Mouse (Mus musculus): Measurements from ENCODE around the gene Gm7735.
"Not testable (repeated sequence)": the region's sequence is repeated elsewhere in the genome, so short reads cannot be mapped to it uniquely, and the experiment has no call there.

Gene Gm7735

DNA sequence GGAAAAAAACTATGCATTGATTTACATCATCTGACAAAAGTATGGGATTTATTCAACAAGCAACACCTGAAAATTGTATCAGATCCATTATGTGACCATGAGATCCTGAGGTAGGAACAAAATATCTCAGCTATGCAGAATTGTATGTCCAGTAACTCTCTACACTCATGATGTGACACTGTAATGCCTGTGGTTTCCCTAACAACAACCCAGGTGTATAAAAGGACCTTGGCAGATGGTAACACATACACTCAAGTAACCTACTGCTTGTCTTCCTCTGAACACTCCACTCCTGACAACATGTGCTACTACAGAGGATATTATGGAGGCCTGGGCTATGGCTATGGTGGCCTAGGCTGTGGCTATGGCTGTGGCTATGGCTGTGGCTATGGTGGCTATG is at the start of gene Gm7735:
TSS of gene Gm7735 (plus strand) at position 301 of the 400 bp plus-strand sequence.
- DNase-seq (ENCODE audit: low spot score in 2 of 2), result not testable (repeated sequence)

DNA sequence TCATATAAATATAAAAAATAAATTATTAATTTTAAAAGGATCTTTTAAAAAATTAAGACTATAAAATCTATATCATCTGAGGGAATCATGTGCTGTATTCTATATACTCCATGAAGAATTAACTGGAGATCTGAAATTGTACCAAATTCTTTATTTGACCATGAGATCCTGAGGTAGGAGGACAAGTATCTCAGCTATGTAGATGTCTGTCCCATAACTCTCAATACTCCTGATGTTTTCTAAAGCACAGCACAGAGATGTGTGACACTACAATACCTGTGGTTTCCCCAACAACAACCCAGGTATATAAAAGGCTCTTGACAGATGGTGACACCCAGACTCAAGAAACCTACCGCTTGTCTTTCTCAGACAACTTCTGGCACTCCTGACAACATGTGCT is 28.7 kb upstream of the Gm7735 start, which contains the start of gene Gm6358:
TSS of gene Gm6358 (plus strand) at position 301 of the 400 bp plus-strand sequence.
- DNase-seq (ENCODE audit: low spot score in 2 of 2), result no peak

DNA sequence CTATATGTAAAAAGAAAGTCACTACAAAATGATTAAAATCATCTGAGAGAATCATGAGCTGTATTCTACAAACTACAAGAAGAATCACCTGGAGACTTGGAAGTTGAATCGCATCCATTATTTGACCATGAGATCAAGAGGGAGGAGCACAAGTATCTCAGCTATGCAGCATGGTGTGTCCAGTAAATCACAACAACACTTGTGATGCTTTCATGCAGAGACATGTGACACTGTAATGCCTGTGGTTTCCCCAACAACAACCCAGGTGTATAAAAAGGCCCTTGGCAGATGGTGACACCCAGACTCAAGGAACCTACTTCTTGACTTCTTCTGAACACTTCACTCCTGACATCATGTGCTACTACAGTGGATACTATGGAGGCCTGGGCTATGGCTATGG is 18.5 kb upstream of the Gm7735 start, which contains the start of gene Gm10061:
TSS of gene Gm10061 (plus strand) at position 301 of the 400 bp plus-strand sequence.
- DNase-seq (ENCODE audit: low spot score in 2 of 2), result no peak

DNA sequence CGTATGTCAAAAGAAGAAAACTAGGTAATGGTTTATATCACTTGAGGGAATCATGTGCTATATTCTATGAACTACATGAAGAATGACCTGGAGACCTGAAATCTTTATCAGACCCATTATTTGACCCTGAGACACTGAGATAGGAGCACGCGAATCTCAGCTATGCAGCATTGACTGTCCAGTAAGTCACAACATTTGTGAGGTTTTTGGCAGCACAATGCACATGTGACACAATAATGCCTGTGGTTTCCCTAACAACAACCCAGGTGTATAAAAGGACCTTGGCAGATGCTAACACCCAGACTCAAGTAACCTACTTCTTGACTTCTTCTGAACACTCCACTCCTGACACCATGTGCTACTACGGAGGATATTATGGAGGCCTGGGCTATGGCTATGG is 11.6 kb upstream of the Gm7735 start, which contains the start of gene Gm9789:
TSS of gene Gm9789 (plus strand) at position 301 of the 400 bp plus-strand sequence.
- no peak for DNase-seq (ENCODE audit: low spot score in 2 of 2)

DNA sequence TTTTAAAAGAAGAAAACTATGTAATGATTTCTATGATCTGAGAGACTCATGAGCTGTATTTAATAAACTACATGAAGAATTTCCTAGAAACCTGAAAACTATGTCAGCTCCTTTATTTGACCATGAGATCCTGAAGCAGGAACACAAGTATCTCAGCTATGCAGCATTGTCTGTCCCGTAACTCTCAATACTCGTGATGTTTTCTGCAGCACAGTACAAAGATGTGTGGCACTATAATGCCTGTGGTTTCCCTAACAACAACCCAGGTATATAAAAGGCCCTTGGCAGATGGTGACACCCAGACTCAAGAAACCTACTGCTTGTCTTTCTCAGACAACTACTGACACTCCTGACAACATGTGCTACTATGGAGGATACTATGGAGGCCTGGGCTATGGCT is 5.1 kb downstream of the Gm7735 start, which contains the start of gene 1110057P08Rik:
TSS of gene 1110057P08Rik (plus strand) at position 301 of the 400 bp plus-strand sequence.
- no peak for DNase-seq (ENCODE audit: low spot score in 2 of 2)

DNA sequence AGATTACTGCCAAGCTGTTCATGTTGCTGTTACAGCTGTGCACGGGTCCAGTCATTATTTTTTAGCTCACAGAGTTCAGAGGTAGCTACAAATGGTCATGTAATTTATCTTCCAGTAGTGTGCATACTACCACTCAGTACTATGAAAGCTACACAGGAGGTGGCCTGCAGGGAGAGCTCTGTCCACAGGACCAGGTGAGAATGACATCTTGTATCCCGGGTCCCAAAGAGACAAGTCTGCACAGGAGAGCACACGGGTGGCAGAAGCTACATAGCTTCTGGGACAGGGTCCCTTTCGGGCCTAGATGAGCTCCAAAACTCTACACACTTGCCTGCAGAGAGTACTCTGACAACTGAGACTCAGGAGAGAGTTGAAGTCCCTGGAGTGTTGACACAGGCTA is 19.3 kb downstream of the Gm7735 start:
- DNase-seq (ENCODE audit: low spot score in 2 of 2), result no peak

DNA sequence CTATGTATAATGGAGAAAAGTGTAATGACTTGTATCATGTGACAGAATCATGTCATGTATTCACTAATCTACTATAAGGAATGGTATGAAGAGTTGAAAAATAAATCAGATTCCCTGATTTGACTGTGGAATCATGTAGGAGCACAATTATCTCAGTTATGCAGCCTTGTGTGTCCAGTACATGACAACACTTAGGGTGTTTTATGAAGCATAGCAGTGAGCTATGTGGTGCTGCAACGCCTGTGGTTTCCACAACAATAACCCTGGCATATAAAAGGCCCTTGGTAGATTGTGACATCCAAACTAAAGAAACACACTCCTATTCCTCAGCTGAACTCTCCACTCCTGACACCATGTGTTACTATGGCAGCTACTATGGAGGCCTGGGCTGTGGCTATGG is 36.3 kb downstream of the Gm7735 start, which contains the start of gene Krtap20-2:
TSS of gene Krtap20-2 (plus strand) at position 301 of the 400 bp plus-strand sequence.
- DNase-seq (ENCODE audit: low spot score in 2 of 2), result no peak

All from spleen, postnatal 10 days (tissue).